Mouse (Mus musculus): ENCODE data around the gene Vmn1r1. TPM values are rescaled to one million over a fixed set of nuclear protein-coding genes. Genes with fewer than 3 reads are reported as not detected.
A peak's percentile ranks its signal among the peaks of the same experiment; 100 is the strongest.

The Vmn1r1 gene
- polyA plus RNA-seq, 1 experiment = not detected

DNA sequence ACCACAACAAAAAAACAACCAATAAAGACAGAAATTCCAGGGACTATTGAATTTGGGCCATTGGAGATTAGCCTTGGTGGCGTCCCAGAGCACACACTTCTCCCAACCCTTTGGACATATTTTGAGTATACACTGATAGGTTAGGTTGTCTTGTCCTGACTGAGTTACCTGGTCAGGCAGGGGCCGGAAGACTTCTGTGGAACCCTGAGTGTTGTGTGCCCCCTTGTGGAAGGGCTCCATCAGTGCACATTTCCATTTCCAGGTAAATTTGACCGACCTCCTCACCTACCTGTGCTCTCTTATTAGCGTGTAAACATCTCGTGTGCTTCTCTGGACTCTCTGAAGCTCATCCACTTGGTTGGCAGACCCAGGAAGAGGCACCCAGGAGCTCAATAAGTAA is 49.1 kb downstream of the Vmn1r1 start:
- H3K36me3 ChIP-seq (ENCODE audit: control insufficient read depth, insufficient read depth, low read length) = no peaks in the 10 kb centered on the region
- no peaks in the 10 kb centered on the region for H3K4me1 ChIP-seq (ENCODE audit: control insufficient read depth, insufficient read depth, low read length)
- no peak overlapping the region for H3K4me3 ChIP-seq (ENCODE audit: control insufficient read depth, low read depth, low read length)
- H3K27me3 ChIP-seq (ENCODE audit: control insufficient read depth, insufficient read depth, low read length) = no peaks in the 10 kb centered on the region
- TF ChIP-seq POLR2A (IDR thresholded peaks at IDR 0.05; ENCODE audit: control insufficient read depth, low read depth, low read length) (no peak), CTCF (IDR thresholded peaks at IDR 0.05; ENCODE audit: control insufficient read depth, insufficient read depth, insufficient replicate concordance, low read depth, low read length) (peak; percentile 47; the same call in 1 of the 2 replicates)
- H3K27ac ChIP-seq (ENCODE audit: control insufficient read depth, insufficient read depth, low read depth, low read length) = no peak overlapping the region

GRCm38 (mm10) chr1:182113587-182114500 is 50.4 kb downstream of the Vmn1r1 start:
- no peaks in the 10 kb centered on the region for H3K27me3 ChIP-seq (ENCODE audit: control insufficient read depth, insufficient read depth, low read length)
- no peak overlapping the region for H3K4me3 ChIP-seq (ENCODE audit: control insufficient read depth, low read depth, low read length)
- TF ChIP-seq POLR2A (IDR thresholded peaks at IDR 0.05; ENCODE audit: control insufficient read depth, low read depth, low read length) (no peak), CTCF (IDR thresholded peaks at IDR 0.05; ENCODE audit: control insufficient read depth, insufficient read depth, insufficient replicate concordance, low read depth, low read length) (no peak)
- H3K36me3 ChIP-seq (ENCODE audit: control insufficient read depth, insufficient read depth, low read length) = no peaks in the 10 kb centered on the region
- no peaks in the 10 kb centered on the region for H3K4me1 ChIP-seq (ENCODE audit: control insufficient read depth, insufficient read depth, low read length)
- no peak overlapping the region for H3K27ac ChIP-seq (ENCODE audit: control insufficient read depth, insufficient read depth, low read depth, low read length)

DNA sequence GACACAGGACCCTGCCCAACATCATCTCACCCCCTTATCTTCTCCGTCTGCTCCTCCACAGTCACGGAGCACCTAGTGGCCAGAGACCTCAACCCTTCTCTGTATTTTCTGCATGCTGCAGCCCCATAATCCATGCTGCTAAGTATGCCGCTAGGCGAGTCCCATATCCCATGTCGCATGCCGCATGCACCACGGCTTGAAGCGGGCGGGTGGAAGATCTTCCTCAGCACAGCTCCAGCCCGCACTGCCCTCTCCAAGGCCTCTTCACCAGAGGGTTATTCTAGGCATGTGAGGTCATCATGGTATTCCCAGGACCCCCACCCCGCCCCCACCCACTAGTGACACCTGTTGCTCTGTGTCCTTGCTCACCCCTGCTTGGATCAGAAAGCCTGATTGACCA is 51.2 kb downstream of the Vmn1r1 start:
- H3K4me1 ChIP-seq (ENCODE audit: control insufficient read depth, insufficient read depth, low read length) = no peaks in the 10 kb centered on the region

GRCm38 (mm10) chr1:182112385-182112784 is 51.9 kb downstream of the Vmn1r1 start:
- TF ChIP-seq POLR2A (IDR thresholded peaks at IDR 0.05; ENCODE audit: control insufficient read depth, low read depth, low read length) = no peak
- TF ChIP-seq CTCF (IDR thresholded peaks at IDR 0.05; ENCODE audit: control insufficient read depth, insufficient read depth, insufficient replicate concordance, low read depth, low read length) = no peak
- Histone ChIP-seq H3K4me1 (ENCODE audit: control insufficient read depth, insufficient read depth, low read length) (no peaks in the 10 kb centered on the region), H3K27me3 (ENCODE audit: control insufficient read depth, insufficient read depth, low read length) (no peaks in the 10 kb centered on the region), H3K4me3 (ENCODE audit: control insufficient read depth, low read depth, low read length) (no peak overlapping the region), H3K36me3 (ENCODE audit: control insufficient read depth, insufficient read depth, low read length) (no peaks in the 10 kb centered on the region), H3K27ac (ENCODE audit: control insufficient read depth, insufficient read depth, low read depth, low read length) (no peak overlapping the region)

More for the DNA sequence above, 51.2 kb downstream of the Vmn1r1 start:
- no peaks in the 10 kb centered on the region for H3K36me3 ChIP-seq (ENCODE audit: control insufficient read depth, insufficient read depth, low read length)
- H3K4me3 ChIP-seq (ENCODE audit: control insufficient read depth, low read depth, low read length) = no peak overlapping the region
- H3K27me3 ChIP-seq (ENCODE audit: control insufficient read depth, insufficient read depth, low read length) = no peaks in the 10 kb centered on the region
- no peak overlapping the region for H3K27ac ChIP-seq (ENCODE audit: control insufficient read depth, insufficient read depth, low read depth, low read length)
- TF ChIP-seq POLR2A (IDR thresholded peaks at IDR 0.05; ENCODE audit: control insufficient read depth, low read depth, low read length) (no peak), CTCF (IDR thresholded peaks at IDR 0.05; ENCODE audit: control insufficient read depth, insufficient read depth, insufficient replicate concordance, low read depth, low read length) (no peak)

- Histone ChIP-seq H3K27me3 (ENCODE audit: control insufficient read depth, insufficient read depth, low read length) (no peaks in the 10 kb centered on the region), H3K4me1 (ENCODE audit: control insufficient read depth, insufficient read depth, low read length) (no peaks in the 10 kb centered on the region), H3K4me3 (ENCODE audit: control insufficient read depth, low read depth, low read length) (no peak overlapping the region), H3K27ac (ENCODE audit: control insufficient read depth, insufficient read depth, low read depth, low read length) (no peak overlapping the region), H3K36me3 (ENCODE audit: control insufficient read depth, insufficient read depth, low read length) (no peaks in the 10 kb centered on the region)
- TF ChIP-seq CTCF (IDR thresholded peaks at IDR 0.05; ENCODE audit: control insufficient read depth, insufficient read depth, insufficient replicate concordance, low read depth, low read length) (no peak), POLR2A (IDR thresholded peaks at IDR 0.05; ENCODE audit: control insufficient read depth, low read depth, low read length) (no peak)
Observed at GRCm38 (mm10) chr1:182111386-182112317, 52.6 kb downstream of the Vmn1r1 start.

- H3K36me3 ChIP-seq (ENCODE audit: control insufficient read depth, insufficient read depth, low read length) = no peaks in the 10 kb centered on the region
- H3K4me3 ChIP-seq (ENCODE audit: control insufficient read depth, low read depth, low read length) = no peak overlapping the region
- TF ChIP-seq POLR2A (IDR thresholded peaks at IDR 0.05; ENCODE audit: control insufficient read depth, low read depth, low read length) = no peak
- no peak for TF ChIP-seq CTCF (IDR thresholded peaks at IDR 0.05; ENCODE audit: control insufficient read depth, insufficient read depth, insufficient replicate concordance, low read depth, low read length)
- H3K27me3 ChIP-seq (ENCODE audit: control insufficient read depth, insufficient read depth, low read length) = no peaks in the 10 kb centered on the region
- H3K27ac ChIP-seq (ENCODE audit: control insufficient read depth, insufficient read depth, low read depth, low read length) = no peak overlapping the region
- H3K4me1 ChIP-seq (ENCODE audit: control insufficient read depth, insufficient read depth, low read length) = no peaks in the 10 kb centered on the region
Observed at GRCm38 (mm10) chr1:182110708-182111385, 53.4 kb downstream of the Vmn1r1 start.
